Mouse (Mus musculus): Measurements from ENCODE around the gene Atp1b1.

- TF ChIP-seq CTCF (IDR thresholded peaks at IDR 0.05; ENCODE audit: low read depth, low read length) (no peak), POLR2A (IDR thresholded peaks at IDR 0.05; ENCODE audit: insufficient read depth, low read length) (no peak)
These were observed 16.7 kb downstream of the Atp1b1 start for GRCm38 (mm10) chr1:164441408-164441974.

Measured in ES-Bruce4 (cell line).